ENCODE assay signal across 13 mouse cellular contexts in the genomic region with DNA sequence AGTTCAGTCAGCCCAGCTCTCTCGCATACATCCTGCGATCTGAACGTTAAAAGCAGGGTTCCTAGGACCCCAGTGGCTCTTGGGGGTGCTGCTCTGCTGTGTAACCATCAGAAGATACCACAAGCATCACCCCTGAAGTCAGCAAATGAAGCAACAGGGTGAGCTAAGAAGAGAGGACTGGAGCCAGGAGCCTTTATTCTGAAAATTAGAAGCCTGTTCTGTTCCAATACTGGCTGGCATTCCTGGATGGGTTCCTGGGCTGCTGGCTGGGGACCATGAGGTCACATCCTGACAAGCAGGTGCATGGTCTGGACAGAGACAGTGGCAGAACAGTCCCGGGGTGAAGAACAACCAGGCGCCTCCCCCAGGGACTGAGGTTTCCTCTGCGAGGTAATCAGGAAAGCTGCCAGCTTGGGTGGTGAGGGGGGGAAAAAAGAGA. TPM values are rescaled to one million over a fixed set of nuclear protein-coding genes. Genes with fewer than 3 reads are reported as not detected.
DNase-seq lines count a peak whose midpoint lies in the region; ATAC-seq lines count a peak whose summit lies in the region.
"Had no signal": no experiment of that assay in that cellular context is flagged by ENCODE, and none has a peak within 500 bp of the region (broad histone marks: within the 10 kb centered on the region; RNA-seq: fewer than 3 reads in every experiment).

No protein-coding gene starts in this region.

- no peaks in the 10 kb centered on the region for H3K9me3 ChIP-seq in hindbrain, embryonic 15.5 days
- no peaks in the 10 kb centered on the region for H3K9me3 ChIP-seq in hindbrain, embryonic 12.5 days (replicated peaks)
- no peaks in the 10 kb centered on the region for H3K9me3 ChIP-seq in neural tube, embryonic 13.5 days

- WGBS in hindbrain, embryonic 15.5 days = 52% methylated on average over 6 of the region's 6 CpGs
- WGBS in hindbrain, embryonic 12.5 days = 75% methylated on average over 6 of the region's 6 CpGs
- 69% methylated on average over 6 of the region's 6 CpGs for WGBS in neural tube, embryonic 13.5 days

- H3K4me1 ChIP-seq in hindbrain, embryonic 15.5 days (replicated peaks) = peaks cover 13% of the 10 kb centered on the region
- H3K4me1 ChIP-seq in hindbrain, embryonic 12.5 days = no peaks in the 10 kb centered on the region; the same call in 1 of the 2 replicates
- H3K4me1 ChIP-seq in neural tube, embryonic 13.5 days (replicated peaks) = peaks cover 9% of the 10 kb centered on the region; the same call in 1 of the 2 replicates

- H3K4me2 ChIP-seq in hindbrain, embryonic 15.5 days = no peak overlapping the region
- H3K4me2 ChIP-seq in hindbrain, embryonic 12.5 days (replicated peaks) = no peak overlapping the region
- no peak overlapping the region for H3K4me2 ChIP-seq in neural tube, embryonic 13.5 days
- H3K4me2 ChIP-seq: liver, embryonic 11.5 days had no signal

- DNase-seq in cerebellum, postnatal 4 days (ENCODE audit: low spot score in 2 of 2) = no peak
- DNase-seq in neural tube, embryonic 10.5 days (ENCODE audit: extremely low spot score, low spot score) = no peak
- no peak for DNase-seq in thymus, postnatal 36 days
- DNase-seq in right cerebral cortex, adult 2 months (ENCODE audit: low spot score in 2 of 2) = no peak
- DNase-seq: kidney, adult 11 months; lung, postnatal 14 days; thymus, adult 18-20 months had no signal

- H3K36me3 ChIP-seq in hindbrain, embryonic 15.5 days = no peaks in the 10 kb centered on the region
- H3K36me3 ChIP-seq in hindbrain, embryonic 12.5 days = no peaks in the 10 kb centered on the region
- no peaks in the 10 kb centered on the region for H3K36me3 ChIP-seq in neural tube, embryonic 13.5 days

- no peak overlapping the region for H3K27ac ChIP-seq in hindbrain, embryonic 15.5 days (replicated peaks)
- no peak overlapping the region for H3K27ac ChIP-seq in hindbrain, embryonic 12.5 days
- no peak overlapping the region for H3K27ac ChIP-seq in neural tube, embryonic 13.5 days (replicated peaks)

- no peak overlapping the region for H3K4me3 ChIP-seq in hindbrain, embryonic 15.5 days
- H3K4me3 ChIP-seq in hindbrain, embryonic 12.5 days = no peak overlapping the region
- H3K4me3 ChIP-seq in neural tube, embryonic 13.5 days = no peak overlapping the region

- H3K9ac ChIP-seq in hindbrain, embryonic 15.5 days = no peak overlapping the region
- no peak overlapping the region for H3K9ac ChIP-seq in hindbrain, embryonic 12.5 days
- H3K9ac ChIP-seq in neural tube, embryonic 13.5 days = 0 out of 2 replicates have a peak overlapping the region, but pooled peaks have one; percentile 2

- 0 out of 2 replicates have a peak, but pooled peaks cover 2% of the 10 kb centered on the region for H3K27me3 ChIP-seq in hindbrain, embryonic 15.5 days
- peaks cover 18% of the 10 kb centered on the region for H3K27me3 ChIP-seq in hindbrain, embryonic 12.5 days
- H3K27me3 ChIP-seq in neural tube, embryonic 13.5 days = peaks cover 9% of the 10 kb centered on the region; the same call in 1 of the 2 replicates

- peak; percentile 41 for ATAC-seq in cerebellum, adult (ENCODE audit: insufficient number of reproducible peaks, low FRiP score, low TSS enrichment)
- peak; percentile 63 for ATAC-seq in hindbrain, embryonic 15.5 days (ENCODE audit: low FRiP score, low read depth)
- ATAC-seq in hindbrain, embryonic 12.5 days (ENCODE audit: low FRiP score) = no peak
- ATAC-seq in neural tube, embryonic 13.5 days (ENCODE audit: low read depth) = no peak
- ATAC-seq: midbrain, embryonic 16.5 days had no signal

RNA-seq across cellular contexts. Expression of a gene that starts 11.5 kb away (rescaled TPM):
- polyA plus RNA-seq in hindbrain, embryonic 15.5 days (2015; fragmentation: Nextera tagmentation; extraction: Ambion mirVana) = 2.1 TPM in 2 replicates
- polyA plus RNA-seq in hindbrain, embryonic 12.5 days (2016; fragmentation: Nextera tagmentation; extraction: Ambion mirVana) = 1.6 and 1.8 TPM in 2 replicates
- polyA plus RNA-seq in neural tube, embryonic 13.5 days (2015; fragmentation: Nextera tagmentation; extraction: Ambion mirVana) = 4.5 and 5.2 TPM in 2 replicates
- polyA plus RNA-seq: liver, embryonic 11.5 days had no signal

RNA-seq across cellular contexts. Expression of a gene that starts 51.3 kb away (rescaled TPM):
- polyA plus RNA-seq in hindbrain, embryonic 15.5 days (2015; fragmentation: Nextera tagmentation; extraction: Ambion mirVana) = 0.39 and 0.42 TPM in 2 replicates
- polyA plus RNA-seq in hindbrain, embryonic 12.5 days (2016; fragmentation: Nextera tagmentation; extraction: Ambion mirVana) = not detected in 2 replicates
- polyA plus RNA-seq in neural tube, embryonic 13.5 days (2015; fragmentation: Nextera tagmentation; extraction: Ambion mirVana) = not detected in 2 replicates

Comparison
In these comparisons a context has a peak if more than half of its experiments do, and no peak if none do; other contexts are left out.
1. ATAC-seq: peak in cerebellum, adult (single experiment) and hindbrain, embryonic 15.5 days (single experiment); none in hindbrain, embryonic 12.5 days (single experiment) and neural tube, embryonic 13.5 days (single experiment).